In genomic region chr1:177984206-177984605, GRCm38 (mm10) we compare ENCODE assay signal across 8 mouse cellular contexts. TPM values are rescaled to one million over a fixed set of nuclear protein-coding genes. Genes with fewer than 3 reads are reported as not detected.
DNase-seq lines count a peak whose midpoint lies in the region; ATAC-seq lines count a peak whose summit lies in the region.

No protein-coding gene starts in this region.

- peak overlapping the region; percentile 46 for H3K4me2 ChIP-seq in heart, embryonic 12.5 days
- peak overlapping the region; percentile 43 for H3K4me2 ChIP-seq in intestine, embryonic 16.5 days (ENCODE audit: low read depth, low read length)
- H3K4me2 ChIP-seq in lung, embryonic 15.5 days: peak overlapping the region; percentile 43

- H3K4me3 ChIP-seq in heart, embryonic 12.5 days: 0 out of 2 replicates have a peak overlapping the region, but pooled peaks have one; percentile 10
- peak overlapping the region; percentile 27 for H3K4me3 ChIP-seq in intestine, embryonic 16.5 days (ENCODE audit: low read length)
- H3K4me3 ChIP-seq in lung, embryonic 15.5 days: peak overlapping the region; percentile 21

- H3K9ac ChIP-seq in heart, embryonic 12.5 days: no peak overlapping the region
- no peak overlapping the region for H3K9ac ChIP-seq in intestine, embryonic 16.5 days (ENCODE audit: low read depth, low read length)
- no peak overlapping the region for H3K9ac ChIP-seq in lung, embryonic 15.5 days

- DNase-seq in heart, adult 8-10 months (ENCODE audit: low spot score): no peak
- peak; percentile 35 to 36 for DNase-seq in cerebellum, postnatal 14 days
- DNase-seq in yolk sac, embryonic 10.5 days (ENCODE audit: low spot score): peak; percentile 12
- no peak for DNase-seq in adrenal gland, adult 8-10 months
- no peak for DNase-seq in layer of hippocampus, adult 8-10 months (ENCODE audit: low spot score in 2 of 2)

- WGBS in heart, embryonic 12.5 days: 62% methylated on average over 9 of the region's 9 CpGs
- 53% methylated on average over 9 of the region's 9 CpGs for WGBS in intestine, embryonic 16.5 days
- 43% methylated on average over 9 of the region's 9 CpGs for WGBS in lung, embryonic 15.5 days

- H3K27me3 ChIP-seq in heart, embryonic 12.5 days (replicated peaks): no peaks in the 10 kb centered on the region
- H3K27me3 ChIP-seq in intestine, embryonic 16.5 days (replicated peaks; ENCODE audit: control insufficient read depth, insufficient read depth, low read length): no peaks in the 10 kb centered on the region
- H3K27me3 ChIP-seq in lung, embryonic 15.5 days: no peaks in the 10 kb centered on the region

- no peak overlapping the region for H3K27ac ChIP-seq in heart, embryonic 12.5 days (ENCODE audit: poor library complexity, severe bottlenecking)
- no peak overlapping the region for H3K27ac ChIP-seq in intestine, embryonic 16.5 days (ENCODE audit: low read length)
- H3K27ac ChIP-seq in lung, embryonic 15.5 days: no peak overlapping the region

- no peaks in the 10 kb centered on the region for H3K36me3 ChIP-seq in heart, embryonic 12.5 days
- no peaks in the 10 kb centered on the region for H3K36me3 ChIP-seq in intestine, embryonic 16.5 days (ENCODE audit: control insufficient read depth, insufficient read depth, low read length)
- H3K36me3 ChIP-seq in lung, embryonic 15.5 days: no peaks in the 10 kb centered on the region

- peaks cover 4% of the 10 kb centered on the region for H3K4me1 ChIP-seq in heart, embryonic 12.5 days (replicated peaks)
- 0 out of 2 replicates have a peak, but pooled peaks cover 3% of the 10 kb centered on the region for H3K4me1 ChIP-seq in intestine, embryonic 16.5 days (ENCODE audit: control insufficient read depth, insufficient read depth, low read length)
- peaks cover 6% of the 10 kb centered on the region; the same call in 1 of the 2 replicates for H3K4me1 ChIP-seq in lung, embryonic 15.5 days

- no peak for ATAC-seq in heart, embryonic 12.5 days (ENCODE audit: insufficient number of reproducible peaks, low FRiP score)
- ATAC-seq in intestine, embryonic 16.5 days: no peak
- no peak for ATAC-seq in lung, embryonic 15.5 days (ENCODE audit: borderline replicate concordance, extremely low read depth, low FRiP score, low TSS enrichment)

- H3K9me3 ChIP-seq in heart, embryonic 12.5 days (replicated peaks): no peaks in the 10 kb centered on the region
- H3K9me3 ChIP-seq in intestine, embryonic 16.5 days (ENCODE audit: control insufficient read depth, low read length): no peaks in the 10 kb centered on the region
- no peaks in the 10 kb centered on the region for H3K9me3 ChIP-seq in lung, embryonic 15.5 days

RNA-seq across cellular contexts. Expression of gene Catspere2, which starts 1.0 kb away (rescaled TPM):
- polyA plus RNA-seq in heart, embryonic 12.5 days (2016; fragmentation: Nextera tagmentation; extraction: Ambion mirVana): 0.12 and 0.29 TPM in 2 replicates
- total RNA-seq in heart, adult 8-10 months (2022): under 1 TPM in 3 of 4 experiments, not detected in 1; 0.11 to 0.28 (median 0.12) TPM
- polyA plus RNA-seq in intestine, embryonic 16.5 days (2015; fragmentation: Nextera tagmentation; extraction: Ambion mirVana): 0.09 and 0.12 TPM in 2 replicates
- polyA plus RNA-seq in lung, embryonic 15.5 days (2015; fragmentation: Nextera tagmentation; extraction: Ambion mirVana): 0.24 and 0.42 TPM in 2 replicates
- 1 to 10 TPM; 2.7 to 5.4 (median 3.2) TPM for total RNA-seq in adrenal gland, adult 8-10 months (2022)
- 1 to 10 TPM; 5.6 to 7.0 (median 6.7) TPM for total RNA-seq in layer of hippocampus, adult 8-10 months (2022)

Comparison
In these comparisons a context has a peak if more than half of its experiments do, and no peak if none do; other contexts are left out.
1. DNase-seq: peak in cerebellum, postnatal 14 days (2 of 2) and yolk sac, embryonic 10.5 days (single experiment); none in heart, adult 8-10 months (single experiment), adrenal gland, adult 8-10 months (single experiment) and layer of hippocampus, adult 8-10 months (0 of 2).
2. Peak in every context shown above with its lines, with median percentiles within 50 percentile points of each other: H3K4me2 ChIP-seq and H3K4me3 ChIP-seq.